Mouse (Mus musculus) megakaryocyte, embryonic 14.5 days (primary cell): Measurements from ENCODE around the gene Tomm40l.

Experiments used
- FLI1 ChIP-seq: IDR thresholded peaks from 2 replicates; pipeline ENCODE4 v1.6.1; 2012; ENCODE audit warnings: low read length, inconsistent platforms, mixed read lengths
- GATA1 ChIP-seq: IDR thresholded peaks from 3 replicates; pipeline ENCODE4 v1.6.1; 2012; ENCODE audit warnings: mixed read lengths, low read length, inconsistent platforms, borderline replicate concordance

GRCm38 (mm10) chr1:171193093-171193840 lies 29.0 kb downstream of the Tomm40l start:
- TF ChIP-seq GATA1 (no peak), FLI1 (no peak)
